Mouse (Mus musculus): ENCODE results near the gene Gm10668. TPM values are rescaled to one million over a fixed set of nuclear protein-coding genes. Genes with fewer than 3 reads are reported as not detected.

The Gm10668 gene
- not detected in 2 replicates for polyA plus RNA-seq (2012; ENCODE audit: low replicate concordance)

GRCm38 (mm10) chr7:20730524-20730923 is at the start of gene Gm10668:
TSS of gene Gm10668 (minus strand) at chr7:20730624.

GRCm38 (mm10) chr7:20770885-20771284 is 40.5 kb upstream of the Gm10668 start, which contains the start of gene Vmn1r112:
TSS of gene Vmn1r112 (plus strand) at chr7:20771185.

GRCm38 (mm10) chr7:20703116-20703515 is 27.3 kb downstream of the Gm10668 start, which contains the start of gene Vmn1r111:
TSS of gene Vmn1r111 (minus strand) at chr7:20703216.

Other genes starting within 250 kb of the Gm10668 start
- not detected in 2 replicates for gene Vmn1r103, start 220.1 kb downstream of the Gm10668 start, polyA plus RNA-seq (2012; ENCODE audit: low replicate concordance)
- not detected in 2 replicates for gene Vmn1r104, start 196.8 kb downstream of the Gm10668 start, polyA plus RNA-seq (2012; ENCODE audit: low replicate concordance)
- gene Gm5726, start 184.9 kb downstream of the Gm10668 start, polyA plus RNA-seq (2012; ENCODE audit: low replicate concordance), result not detected in 2 replicates
- gene Gm4141, start 154.4 kb downstream of the Gm10668 start, polyA plus RNA-seq (2012; ENCODE audit: low replicate concordance), result not detected in 2 replicates
- gene Gm4513, start 131.6 kb downstream of the Gm10668 start, polyA plus RNA-seq (2012; ENCODE audit: low replicate concordance), result not detected in 2 replicates
- gene Vmn1r107, start 61.7 kb downstream of the Gm10668 start, polyA plus RNA-seq (2012; ENCODE audit: low replicate concordance), result not detected in 2 replicates
- not detected in 2 replicates for gene Vmn1r111, start 27.4 kb downstream of the Gm10668 start, polyA plus RNA-seq (2012; ENCODE audit: low replicate concordance)
- not detected in 2 replicates for gene Vmn1r112, start 40.6 kb upstream of the Gm10668 start, polyA plus RNA-seq (2012; ENCODE audit: low replicate concordance)
- not detected in 2 replicates for gene Vmn1r113, start 56.7 kb upstream of the Gm10668 start, polyA plus RNA-seq (2012; ENCODE audit: low replicate concordance)
- gene Vmn1r114, start 81.6 kb upstream of the Gm10668 start, polyA plus RNA-seq (2012; ENCODE audit: low replicate concordance), result not detected in 2 replicates
- not detected in 2 replicates for gene Vmn1r115, start 114.4 kb upstream of the Gm10668 start, polyA plus RNA-seq (2012; ENCODE audit: low replicate concordance)
- gene Vmn1r116, start 141.6 kb upstream of the Gm10668 start, polyA plus RNA-seq (2012; ENCODE audit: low replicate concordance), result not detected in 2 replicates
- not detected in 2 replicates for gene Vmn1r117, start 153.5 kb upstream of the Gm10668 start, polyA plus RNA-seq (2012; ENCODE audit: low replicate concordance)
- not detected in 2 replicates for gene Vmn1r118, start 181.7 kb upstream of the Gm10668 start, polyA plus RNA-seq (2012; ENCODE audit: low replicate concordance)

Data from leukemia stem cell, adult 10-12 weeks (primary cell).